Mouse (Mus musculus): ENCODE measurements around the gene Elmo1. TPM values are rescaled to one million over a fixed set of nuclear protein-coding genes. Genes with fewer than 3 reads are reported as not detected.

Gene Elmo1
- total RNA-seq, 2 experiments from 2014 or later: 45.7 to 47.2 TPM

DNA sequence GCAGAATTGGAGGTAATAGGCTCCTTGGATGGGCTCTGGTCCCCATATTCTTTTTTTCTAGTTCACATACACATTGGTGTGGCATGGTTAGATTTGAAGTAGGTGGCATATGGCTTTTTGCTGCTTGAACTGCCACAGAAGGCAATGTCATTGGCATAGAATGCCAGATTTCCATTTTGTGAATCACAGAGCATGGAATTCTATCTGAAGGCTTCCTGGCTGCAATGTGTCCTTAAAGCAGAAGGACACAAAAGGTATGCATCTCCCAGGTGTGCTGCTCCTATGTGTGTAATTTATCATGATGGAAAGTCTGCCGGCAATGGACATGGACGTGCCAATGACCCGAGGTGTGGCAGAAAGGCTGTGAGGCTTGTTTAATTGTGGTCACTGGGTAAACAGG, 371.2 kb downstream of the Elmo1 start:
- DNase-seq (ENCODE audit: extremely low spot score in 1 of 2, low spot score in 2 of 2): no peak
- intact Hi-C loops (cut with DNase I): no loop called here

- intact Hi-C loops (cut with DNase I): no loop called here
- no peak for DNase-seq (ENCODE audit: extremely low spot score in 1 of 2, low spot score in 2 of 2)
Observed at GRCm38 (mm10) chr13:20464161-20464560, 373.8 kb downstream of the Elmo1 start.

DNA sequence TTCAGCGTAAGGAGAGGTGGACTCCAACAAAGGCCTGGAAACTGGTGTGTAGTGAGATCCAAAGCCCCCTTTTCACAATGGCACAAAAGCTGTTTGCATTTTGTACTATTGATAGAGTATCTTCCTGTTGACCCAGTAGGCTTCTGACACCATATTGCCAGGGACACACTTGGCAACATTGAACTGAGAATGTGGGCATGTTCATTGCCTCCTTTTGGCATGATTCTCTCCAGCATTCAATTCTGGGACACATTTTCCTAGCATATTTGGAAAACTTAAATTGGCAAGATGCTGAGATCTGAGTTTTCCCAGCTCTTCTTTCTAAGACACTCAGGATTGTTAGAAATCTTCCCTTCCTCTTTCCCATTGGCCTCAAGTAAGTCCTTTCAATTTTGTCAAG, 377.0 kb downstream of the Elmo1 start:
- intact Hi-C loops (cut with DNase I): no loop called here
- no peak for DNase-seq (ENCODE audit: extremely low spot score in 1 of 2, low spot score in 2 of 2)

GRCm38 (mm10) chr13:20471732-20472131, 381.3 kb downstream of the Elmo1 start:
- intact Hi-C loops (cut with DNase I): loop anchor here (2.0 to 10.0 kb wide), 3 partner anchors 66 to 563 kb away; no protein-coding TSS in a partner anchor
- DNase-seq (ENCODE audit: extremely low spot score in 1 of 2, low spot score in 2 of 2): peak; percentile 77 to 81

DNA sequence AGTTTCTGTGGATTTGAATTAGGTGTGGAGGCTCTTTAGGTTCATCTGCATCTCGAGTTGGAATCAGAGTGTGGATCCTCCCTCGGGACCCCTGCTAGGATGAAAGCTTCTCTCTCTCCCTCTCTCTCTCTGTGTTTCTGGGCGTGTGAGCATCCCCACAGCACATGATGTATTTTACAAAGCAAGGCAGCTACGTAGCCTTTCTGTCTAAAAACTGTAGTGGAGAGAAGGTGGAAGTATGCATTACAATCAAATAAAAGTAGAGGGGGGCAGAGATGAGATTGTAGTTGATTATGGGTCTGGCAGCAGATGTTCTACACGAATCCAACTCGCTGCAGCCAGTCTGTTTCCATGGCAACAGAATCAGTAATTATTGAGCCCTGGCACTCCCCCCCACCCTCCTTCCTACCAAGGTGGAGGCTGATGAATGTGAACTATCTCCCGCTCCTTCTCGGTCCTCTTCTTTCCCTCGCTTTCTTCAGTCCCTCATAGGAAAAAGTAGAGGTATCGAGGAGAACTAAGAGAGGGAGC, 382.0 kb downstream of the Elmo1 start:
- intact Hi-C loops (cut with DNase I): loop anchor here (2.0 to 10.0 kb wide), 3 partner anchors 65 to 562 kb away; no protein-coding TSS in a partner anchor
- peak; percentile 40 to 65 for DNase-seq (ENCODE audit: extremely low spot score in 1 of 2, low spot score in 2 of 2)

- intact Hi-C loops (cut with DNase I): loop anchor here (2.0 to 10.0 kb wide), 3 partner anchors 64 to 562 kb away; no protein-coding TSS in a partner anchor
- DNase-seq (ENCODE audit: extremely low spot score in 1 of 2, low spot score in 2 of 2): peak; percentile 28 to 63
Observed at GRCm38 (mm10) chr13:20472891-20473539, 382.6 kb downstream of the Elmo1 start.

GRCm38 (mm10) chr13:20473641-20474078, 383.3 kb downstream of the Elmo1 start:
- intact Hi-C loops (cut with DNase I): loop anchor here (2.0 to 10.0 kb wide), 3 partner anchors 64 to 561 kb away; no protein-coding TSS in a partner anchor
- DNase-seq (ENCODE audit: extremely low spot score in 1 of 2, low spot score in 2 of 2): no peak

DNA sequence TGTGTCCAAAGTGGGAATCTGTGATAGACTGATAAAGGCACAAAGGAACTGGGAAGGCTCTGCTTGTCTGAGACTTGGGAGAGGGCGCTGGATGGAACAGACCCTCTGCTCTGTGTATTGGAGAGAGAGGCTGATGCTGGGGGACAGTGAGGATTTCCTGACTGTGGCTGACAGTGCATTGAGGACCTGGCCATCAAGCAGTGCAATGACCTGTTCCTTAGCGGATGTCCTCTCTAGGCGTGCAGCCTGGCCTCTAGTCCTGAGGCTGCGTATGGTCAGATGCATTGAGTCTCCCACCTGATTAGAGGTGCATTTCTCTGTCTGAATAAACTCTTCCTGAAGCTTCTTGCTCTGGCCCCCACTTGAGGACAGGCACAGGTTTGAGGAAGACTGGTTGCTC, 384.2 kb downstream of the Elmo1 start:
- intact Hi-C loops (cut with DNase I): loop anchor here (5.0 to 10.0 kb wide), 2 partner anchors 63 to 560 kb away; no protein-coding TSS in a partner anchor
- DNase-seq (ENCODE audit: extremely low spot score in 1 of 2, low spot score in 2 of 2): no peak

- no peak for DNase-seq (ENCODE audit: extremely low spot score in 1 of 2, low spot score in 2 of 2)
- intact Hi-C loops (cut with DNase I): no loop called here
Observed at GRCm38 (mm10) chr13:20481805-20482204, 391.4 kb downstream of the Elmo1 start.

GRCm38 (mm10) chr13:20489110-20489509, 398.7 kb downstream of the Elmo1 start:
- no peak for DNase-seq (ENCODE audit: extremely low spot score in 1 of 2, low spot score in 2 of 2)

DNA sequence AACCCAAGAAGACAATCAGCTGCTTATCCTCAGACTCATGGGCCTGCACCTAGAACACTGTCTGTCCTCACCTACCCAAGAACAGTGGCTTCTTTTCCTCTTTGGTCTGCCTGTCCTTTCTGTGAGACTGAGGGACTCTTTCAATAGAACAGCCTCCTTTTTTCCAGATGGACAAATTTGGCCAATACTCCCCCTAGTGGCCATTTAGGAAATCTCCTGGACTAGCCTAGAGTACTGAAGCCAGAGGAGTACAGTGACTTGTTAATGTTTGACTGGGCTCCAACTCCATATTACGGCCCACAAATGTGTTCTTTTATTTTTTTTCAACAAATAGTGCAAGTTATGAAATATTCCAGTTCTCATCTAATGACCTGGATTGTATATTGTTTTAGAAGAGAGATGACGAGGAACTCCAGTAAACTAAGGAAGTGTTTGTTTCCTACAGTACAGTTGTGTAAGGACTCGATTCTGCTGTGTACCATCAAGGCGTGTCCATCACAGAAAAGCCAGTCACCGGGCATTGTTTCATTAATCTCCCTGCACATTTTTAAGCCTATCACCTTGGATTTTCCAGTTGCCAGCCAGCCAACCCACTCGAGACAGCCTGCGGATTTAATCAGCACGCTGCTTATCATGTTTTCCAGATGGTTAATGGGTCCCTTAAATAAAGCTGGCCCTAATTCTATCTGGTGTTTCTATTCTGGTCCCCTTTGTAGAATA, 399.5 kb downstream of the Elmo1 start:
- intact Hi-C loops (cut with DNase I): no loop called here

More at GRCm38 (mm10) chr13:20489110-20489509, 398.7 kb downstream of the Elmo1 start:
- intact Hi-C loops (cut with DNase I): no loop called here

GRCm38 (mm10) chr13:20490860-20491594, 400.6 kb downstream of the Elmo1 start:
- no peak for DNase-seq (ENCODE audit: extremely low spot score in 1 of 2, low spot score in 2 of 2)
- intact Hi-C loops (cut with DNase I): no loop called here

More for the DNA sequence above, 399.5 kb downstream of the Elmo1 start:
- DNase-seq (ENCODE audit: extremely low spot score in 1 of 2, low spot score in 2 of 2): no peak

- intact Hi-C loops (cut with DNase I): no loop called here
- DNase-seq (ENCODE audit: extremely low spot score in 1 of 2, low spot score in 2 of 2): no peak
Observed at GRCm38 (mm10) chr13:20491666-20492065, 401.3 kb downstream of the Elmo1 start.

GRCm38 (mm10) chr13:20494047-20494739, 403.8 kb downstream of the Elmo1 start:
- intact Hi-C loops (cut with DNase I): no loop called here
- no peak for DNase-seq (ENCODE audit: extremely low spot score in 1 of 2, low spot score in 2 of 2)

GRCm38 (mm10) chr13:20501923-20502322, 411.5 kb downstream of the Elmo1 start:
- intact Hi-C loops (cut with DNase I): no loop called here
- no peak for DNase-seq (ENCODE audit: extremely low spot score in 1 of 2, low spot score in 2 of 2)

- DNase-seq (ENCODE audit: extremely low spot score in 1 of 2, low spot score in 2 of 2): no peak
Observed at GRCm38 (mm10) chr13:20503371-20503770, 413.0 kb downstream of the Elmo1 start.

DNA sequence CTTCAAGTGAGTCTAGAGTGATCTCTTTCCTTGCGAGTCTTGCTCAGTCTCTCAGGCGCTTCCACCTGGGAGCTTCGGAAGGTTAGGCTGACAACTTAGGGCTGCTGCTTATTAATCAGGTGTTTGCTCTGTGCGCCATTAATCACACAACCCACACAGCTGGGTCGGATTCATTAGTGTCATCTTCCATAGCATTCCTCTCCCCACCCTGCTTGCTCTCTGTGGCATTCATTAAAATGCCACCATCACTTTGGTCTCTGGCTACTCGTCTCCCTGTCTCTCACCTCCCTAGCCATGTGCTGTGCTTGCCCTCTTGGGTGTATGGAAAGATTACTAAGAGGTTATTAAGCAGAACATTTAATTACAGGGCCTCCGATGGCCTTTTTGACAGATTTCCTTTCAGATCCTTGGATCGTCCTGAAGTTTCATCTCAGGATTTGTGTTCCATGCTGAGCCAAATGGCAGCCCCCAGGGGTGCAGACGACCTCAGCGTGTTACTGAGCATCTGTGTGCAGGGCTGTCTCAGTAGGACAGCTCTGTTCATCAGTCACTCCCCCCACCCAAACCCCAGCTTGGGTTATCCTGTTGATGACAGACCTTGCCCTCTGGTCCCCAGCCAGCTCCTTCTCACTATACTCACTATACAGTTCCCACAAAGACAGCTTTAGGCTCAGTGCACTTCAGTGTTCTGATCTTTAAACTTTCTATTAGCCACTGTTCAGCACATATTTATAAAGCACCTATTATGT, 417.2 kb downstream of the Elmo1 start:
- intact Hi-C loops (cut with DNase I): no loop called here
- DNase-seq (ENCODE audit: extremely low spot score in 1 of 2, low spot score in 2 of 2): no peak

More at GRCm38 (mm10) chr13:20503371-20503770, 413.0 kb downstream of the Elmo1 start:
- intact Hi-C loops (cut with DNase I): no loop called here

- DNase-seq (ENCODE audit: extremely low spot score in 1 of 2, low spot score in 2 of 2): no peak
- intact Hi-C loops (cut with DNase I): no loop called here
Observed at GRCm38 (mm10) chr13:20511026-20511425, 420.6 kb downstream of the Elmo1 start.
